Mouse (Mus musculus): Measurements from ENCODE around the gene Arhgap44.

- no peak for TF ChIP-seq CTCF (IDR thresholded peaks at IDR 0.05; ENCODE audit: control insufficient read depth, insufficient read depth, insufficient read length)
- no peak for TF ChIP-seq FOSL1 (IDR thresholded peaks at IDR 0.05; ENCODE audit: insufficient read depth, low read length, poor library complexity, severe bottlenecking)
- no peak for TF ChIP-seq CEBPB (IDR thresholded peaks at IDR 0.05; ENCODE audit: low read depth)
- no peak for TF ChIP-seq MAX (IDR thresholded peaks at IDR 0.05)
These were observed 29.1 kb downstream of the Arhgap44 start for GRCm38 (mm10) chr11:65133661-65134060.
